Mouse (Mus musculus) fat pad, adult 2 months (tissue): ENCODE measurements at regions not wholly inside any gene's neighbourhood (a gene's known extent, or its start where the extent isn't known, plus 50 kb on each side); places are given as distances from the start of the nearest gene placed in this dataset.

ENCODE experiments used
- DNase-seq: peaks from one replicate; pipeline ENCODE4 v3.0.0-alpha.2; 2011; ENCODE audit warnings: low read depth, low spot score; ENCODE audit errors: extremely low read depth

DNA sequence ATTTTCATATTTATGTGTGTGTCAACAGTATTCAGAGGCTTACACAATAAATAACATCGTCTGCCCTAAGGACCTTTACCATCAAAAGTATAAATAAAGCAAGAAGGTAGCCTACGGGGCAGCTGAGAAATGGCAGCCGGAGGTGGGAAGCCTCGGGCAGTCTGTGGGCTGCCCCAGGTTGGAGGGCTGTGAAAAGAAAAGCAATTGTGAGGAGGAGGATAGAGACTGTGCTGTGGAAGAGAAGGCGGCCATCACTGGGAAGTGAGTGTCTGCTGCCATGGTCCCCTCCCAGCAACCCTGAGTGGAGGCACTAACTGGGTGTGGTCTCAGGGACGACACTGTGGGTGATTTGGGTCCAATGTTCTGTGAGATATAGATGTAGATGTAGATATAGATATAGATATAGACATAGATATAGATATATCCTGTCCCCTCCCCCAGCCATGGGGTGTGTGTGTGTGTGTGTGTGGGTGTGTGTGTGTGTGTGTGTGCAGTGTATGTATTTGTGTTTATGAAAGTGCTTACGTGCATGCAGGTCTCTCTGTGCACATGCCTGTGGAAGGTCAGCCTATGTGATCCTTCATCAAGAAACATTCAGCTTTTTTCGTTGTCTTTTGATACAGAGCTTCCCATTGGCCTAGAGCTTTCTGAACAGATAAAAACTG lies 220.6 kb upstream of the Noct start:
- DNase-seq, result no peak

DNA sequence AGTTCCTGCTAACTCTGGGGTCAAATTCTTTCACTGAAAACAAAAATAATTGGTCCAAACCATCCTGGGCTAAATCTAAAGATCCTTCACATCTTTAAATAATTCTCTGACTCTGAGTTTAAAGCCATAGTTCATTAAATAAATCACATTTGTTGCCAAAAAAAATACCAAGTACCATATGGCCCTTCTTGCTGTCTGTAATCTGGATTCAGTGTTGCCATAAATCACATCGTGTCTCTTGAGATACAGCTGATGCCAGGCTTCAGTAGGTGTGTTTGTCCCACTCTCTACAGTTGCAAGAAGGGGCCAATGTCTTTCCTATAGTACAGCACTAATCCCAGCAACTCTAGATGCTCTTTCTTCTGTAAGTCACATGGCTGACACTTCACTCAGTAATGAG lies 220.0 kb upstream of the Noct start:
- no peak for DNase-seq

DNA sequence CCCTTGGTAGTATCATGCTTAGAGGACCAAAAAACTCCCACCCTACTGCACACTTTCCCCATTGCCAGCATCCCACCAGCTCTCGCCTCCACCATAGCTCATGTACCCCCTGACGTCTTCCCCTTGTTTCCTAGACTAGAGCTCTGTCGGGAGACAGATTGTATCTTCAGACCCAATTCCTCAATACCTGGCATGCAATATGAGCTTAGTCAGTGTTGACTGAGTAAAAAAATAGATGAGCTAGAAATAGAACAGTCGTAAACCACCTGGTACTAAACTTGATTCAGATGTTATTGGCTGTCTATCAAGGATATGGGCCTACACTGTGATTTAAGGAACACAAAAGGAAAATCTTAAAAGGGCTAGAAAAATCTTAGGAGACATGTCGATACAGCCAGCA lies 215.1 kb upstream of the Noct start:
- DNase-seq, result no peak

- no peak for DNase-seq
Observed at GRCm38 (mm10) chr3:51019650-51020346, 204.4 kb upstream of the Noct start.

DNA sequence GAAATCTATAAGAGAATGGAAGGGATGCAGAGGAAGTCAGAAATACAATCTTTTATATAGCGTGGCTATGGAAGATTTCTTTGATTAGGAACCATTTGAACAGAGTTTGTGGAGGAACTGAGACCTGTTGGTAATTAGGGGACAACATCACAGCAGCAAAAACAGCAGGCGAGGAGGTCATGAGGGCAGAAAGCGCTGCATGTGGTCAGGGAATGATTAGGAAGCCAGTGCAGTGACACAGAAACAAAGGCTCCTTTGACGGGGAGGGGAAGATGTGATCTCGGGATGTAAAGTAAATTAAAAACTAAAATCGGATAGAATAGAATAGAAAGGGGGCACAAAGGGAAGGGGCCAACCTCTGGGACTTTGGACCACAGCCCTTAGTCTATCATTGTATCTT lies 199.6 kb upstream of the Noct start:
- no peak for DNase-seq

DNA sequence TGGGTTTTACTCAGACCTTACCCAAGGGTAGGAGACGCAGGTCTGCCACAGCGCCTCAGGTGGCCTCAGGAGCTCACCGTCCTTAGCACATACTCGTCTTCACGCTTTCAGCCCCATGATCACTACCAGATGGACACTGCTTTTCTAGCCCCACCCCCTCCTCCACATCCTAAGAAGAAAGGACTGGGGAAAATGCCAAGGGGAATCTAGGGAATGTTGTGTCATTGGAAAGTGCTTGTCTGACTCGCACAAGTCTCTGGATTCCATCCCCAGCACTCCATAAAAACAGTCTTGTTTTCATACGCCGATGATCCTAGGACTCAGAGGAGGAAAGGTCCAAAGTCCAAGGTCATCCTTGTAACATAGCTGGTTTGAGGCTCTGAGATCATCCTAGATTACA lies 192.4 kb upstream of the Noct start:
- no peak for DNase-seq

- no peak for DNase-seq
Observed at GRCm38 (mm10) chr3:51033292-51033691, 191.0 kb upstream of the Noct start.

- DNase-seq, result no peak
Observed at GRCm38 (mm10) chr3:51036700-51037306, 187.4 kb upstream of the Noct start.

GRCm38 (mm10) chr3:51042223-51042846 lies 181.9 kb upstream of the Noct start:
- DNase-seq, result no peak

DNA sequence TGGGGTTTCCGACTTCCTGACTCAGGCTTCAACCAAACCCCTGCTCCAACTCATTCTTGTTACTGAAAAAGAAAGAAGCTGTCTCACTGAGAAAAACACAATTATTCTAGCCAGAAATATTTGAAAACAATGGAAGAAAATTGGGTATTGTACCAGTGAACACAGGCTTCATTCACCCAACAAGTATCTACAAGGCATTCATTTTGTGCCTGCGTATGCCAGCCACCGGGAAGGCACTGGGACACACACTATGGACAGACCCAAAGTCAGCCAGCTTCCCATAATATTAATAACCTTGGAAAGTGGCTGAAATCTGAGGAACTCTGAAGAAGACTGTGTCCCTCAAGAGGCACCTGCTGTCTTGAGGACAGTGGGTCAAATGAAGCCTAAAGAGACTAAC lies 175.5 kb upstream of the Noct start:
- no peak for DNase-seq

DNA sequence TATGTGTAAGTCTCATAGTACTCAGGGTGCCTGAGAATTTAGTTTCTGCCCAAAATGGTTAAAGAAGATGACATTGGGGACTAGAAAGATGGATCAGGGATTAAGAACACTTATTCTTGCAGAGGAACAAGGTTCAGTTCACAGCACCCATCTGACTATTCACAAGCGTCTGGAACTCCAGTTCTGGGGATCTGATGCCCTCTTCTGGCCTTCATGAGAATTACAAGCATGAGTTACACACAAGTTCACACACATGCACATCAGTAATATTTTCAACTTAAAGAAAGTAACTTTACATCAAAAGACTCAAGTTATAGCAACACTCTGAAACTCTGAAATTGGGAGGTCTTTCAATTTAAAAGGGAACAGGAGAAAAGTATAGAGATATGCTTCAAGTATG lies 174.1 kb upstream of the Noct start:
- no peak for DNase-seq

GRCm38 (mm10) chr3:51055004-51055403 lies 169.2 kb upstream of the Noct start:
- no peak for DNase-seq

DNA sequence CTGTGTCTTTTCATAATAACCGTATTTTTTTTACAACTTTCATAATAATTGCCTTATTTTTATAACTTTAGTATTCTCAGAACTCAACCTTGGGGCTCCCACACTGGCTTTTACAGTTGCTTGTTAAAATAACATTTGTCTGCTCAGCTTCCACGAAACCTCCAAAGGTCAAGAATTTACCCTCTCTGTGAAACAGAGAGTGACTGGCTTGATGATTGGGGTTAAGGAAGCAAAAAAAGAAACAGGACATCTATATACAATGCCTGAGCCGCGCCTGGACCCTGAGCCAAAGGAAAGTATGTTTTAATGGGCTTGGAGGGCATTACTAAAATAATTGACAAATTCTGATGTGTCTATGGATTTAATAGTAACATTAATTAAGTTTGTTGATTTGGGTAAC lies 160.0 kb upstream of the Noct start:
- no peak for DNase-seq

DNA sequence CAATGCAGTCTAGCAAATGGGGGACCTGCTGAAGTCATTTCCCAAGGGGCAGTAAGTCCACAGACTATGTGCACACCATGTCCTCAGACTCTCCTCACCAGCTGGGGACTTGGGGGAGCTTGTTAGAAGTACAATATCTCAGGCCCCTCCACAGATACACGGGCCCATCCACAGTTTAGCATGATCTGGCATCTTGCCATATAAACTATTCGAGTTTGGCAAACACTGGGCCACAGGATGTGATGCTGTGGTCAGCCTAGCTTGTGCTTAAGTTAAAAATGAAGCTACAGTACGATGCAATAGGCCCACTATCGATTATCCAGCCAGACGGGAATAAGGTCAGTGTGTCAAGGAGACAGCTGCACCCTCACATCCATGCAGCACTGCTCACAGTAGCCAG lies 157.9 kb upstream of the Noct start:
- DNase-seq, result no peak

DNA sequence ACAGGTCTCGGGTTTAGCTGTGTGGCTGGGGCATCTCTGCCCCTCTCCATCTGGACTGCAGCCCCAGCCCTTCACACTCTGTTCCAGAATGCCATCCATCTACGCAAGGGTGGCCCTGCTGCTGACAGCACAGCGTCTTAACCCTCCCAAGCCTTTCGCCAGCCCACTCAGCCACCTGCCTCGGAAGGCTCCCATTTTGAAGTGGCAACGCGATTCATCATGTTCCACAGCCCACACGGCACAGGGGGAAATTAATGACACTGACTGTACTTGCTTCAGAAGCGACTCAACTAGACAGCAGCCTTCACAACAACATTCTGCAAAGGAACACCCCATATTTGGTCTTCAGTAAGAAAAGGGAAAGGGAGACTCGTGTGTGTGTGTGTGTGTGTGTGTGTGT lies 151.8 kb upstream of the Noct start:
- DNase-seq, result no peak

DNA sequence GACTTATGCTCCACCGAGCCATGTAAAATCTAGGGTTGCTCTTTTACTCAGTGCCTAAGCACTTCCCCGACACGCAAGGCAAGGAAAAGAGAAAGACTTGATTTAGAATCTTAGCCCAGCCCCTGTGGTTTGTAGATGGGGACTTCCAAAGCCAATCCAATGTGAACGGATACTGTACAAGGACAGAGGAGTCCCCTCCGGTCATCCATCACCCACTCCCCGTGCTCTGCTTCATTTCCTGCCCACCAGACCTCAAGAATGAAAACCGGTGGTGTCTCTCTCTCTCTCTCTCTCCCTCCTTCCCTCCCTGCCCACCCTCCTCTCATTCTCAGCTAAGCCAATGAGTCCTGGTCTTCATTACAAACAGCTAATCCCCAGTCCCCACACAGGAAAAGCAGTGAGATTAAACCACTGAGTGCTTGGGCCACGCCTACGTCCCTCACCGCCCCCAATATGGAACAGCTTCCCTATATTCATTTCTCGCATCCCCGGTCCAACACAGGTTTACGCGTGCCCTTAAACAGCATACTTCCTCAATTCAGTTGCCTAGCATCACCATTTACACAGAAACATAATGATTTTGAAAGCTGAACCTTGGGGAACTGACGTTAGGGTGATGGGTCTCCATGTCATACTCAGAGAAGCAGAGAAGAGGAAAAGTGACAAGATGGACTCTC lies 151.1 kb upstream of the Noct start:
- DNase-seq, result no peak

GRCm38 (mm10) chr3:51073743-51074319 lies 150.4 kb upstream of the Noct start:
- DNase-seq, result no peak

- DNase-seq, result peak; percentile 16
Observed at GRCm38 (mm10) chr3:51075219-51075920, 148.9 kb upstream of the Noct start.

DNA sequence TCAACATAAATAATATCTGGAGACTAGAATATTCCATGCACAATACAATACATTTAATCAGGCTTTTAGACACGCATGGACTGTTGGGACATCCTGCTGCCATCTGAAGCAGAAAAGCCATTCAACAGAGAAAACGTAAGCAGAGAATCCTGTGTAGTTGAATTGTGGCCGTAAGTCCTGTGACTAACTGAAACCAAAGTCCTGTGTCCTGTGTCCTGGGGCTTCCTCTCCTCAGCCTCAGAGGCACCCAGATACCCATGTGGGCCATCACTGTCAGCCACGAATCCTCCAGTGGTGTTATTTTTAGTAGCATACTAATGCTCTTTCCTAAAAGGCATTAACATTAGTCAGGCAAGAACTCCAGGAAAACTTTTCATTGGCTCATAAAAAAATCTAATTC lies 145.8 kb upstream of the Noct start:
- no peak for DNase-seq

GRCm38 (mm10) chr3:51080415-51080814 lies 143.8 kb upstream of the Noct start:
- DNase-seq, result no peak

DNA sequence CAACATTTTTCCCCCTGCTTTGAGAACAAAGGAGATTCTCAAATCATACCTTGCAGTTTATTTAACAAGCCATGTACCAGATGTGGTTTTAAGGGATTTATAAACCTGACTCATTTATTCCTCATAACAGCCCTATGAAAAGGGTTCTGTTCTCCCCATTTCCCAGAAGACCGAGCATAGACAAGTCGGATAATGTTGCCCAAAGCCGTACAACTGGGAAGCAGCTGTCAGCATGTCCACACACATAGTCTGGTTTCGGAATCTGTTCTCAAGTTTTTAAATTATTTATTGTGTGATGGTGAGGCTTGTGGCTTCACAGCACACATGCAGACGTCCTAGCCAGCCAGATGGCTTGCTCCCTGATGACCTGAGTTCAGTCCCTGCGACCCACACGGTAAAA lies 143.4 kb upstream of the Noct start:
- DNase-seq, result no peak
